Mouse (Mus musculus): Measurements from ENCODE around the gene Qsox1.

DNA sequence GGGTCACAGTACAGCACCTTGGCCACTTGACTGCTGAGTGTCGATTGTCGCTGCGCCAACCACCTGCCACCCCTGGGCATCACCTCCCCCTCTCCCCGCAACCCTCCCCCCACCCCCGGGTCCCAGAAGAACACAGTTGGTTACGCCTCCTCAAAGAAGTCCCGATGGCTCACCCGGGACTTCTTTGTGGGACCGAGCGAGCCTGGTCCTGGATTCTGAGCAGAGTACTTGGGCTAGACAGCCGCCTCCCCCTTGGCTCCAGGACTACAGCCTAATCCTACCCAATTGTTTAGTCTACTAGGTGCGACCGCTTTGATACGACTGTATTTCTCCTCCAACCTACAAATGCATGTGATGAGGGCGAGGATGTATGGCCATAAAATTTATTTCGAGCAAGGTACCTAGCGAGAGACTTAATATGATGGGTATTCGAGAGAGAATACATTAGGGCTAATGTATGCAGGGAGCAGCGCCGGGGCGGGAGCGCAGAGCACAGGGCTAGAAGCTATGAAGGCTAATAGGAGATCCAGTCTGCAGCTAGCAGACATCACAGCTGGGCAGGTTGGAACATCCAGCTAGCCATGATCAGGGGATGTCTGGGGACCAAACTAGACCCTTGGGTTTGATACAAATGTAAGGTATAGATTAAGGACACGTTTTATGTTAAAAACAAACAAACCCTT lies 83.4 kb downstream of the Qsox1 start:
- no peak for TF ChIP-seq CTCF (IDR thresholded peaks at IDR 0.05; ENCODE audit: borderline replicate concordance, extremely low read depth, insufficient read depth, insufficient read length)
- no peak for TF ChIP-seq POLR2A (IDR thresholded peaks at IDR 0.05; ENCODE audit: borderline replicate concordance, extremely low read depth, insufficient read depth, insufficient read length, poor library complexity, severe bottlenecking)

All from brain, embryonic 14.5 days (tissue).